Mouse (Mus musculus) left cerebral cortex, postnatal 4 days (tissue): Measurements from ENCODE around the gene Ric1. TPM values are rescaled to one million over a fixed set of nuclear protein-coding genes. Genes with fewer than 3 reads are reported as not detected.

Experiments
- DNase-seq: peaks from one replicate; pipeline ENCODE4 v3.0.0-alpha.2; 2022
- intact Hi-C: fragments of 180-260 bp; cut with DNase I; formaldehyde crosslinking; loops from one replicate; pipeline ENCODE4 v1.15.1; 2025
- total RNA-seq, 2 experiments: library from RNA; stranded (reverse); gene quantifications; 2 replicates each; pipeline ENCODE4 v1.2.3; 2021

The Ric1 gene
- total RNA-seq, 2 experiments from 2014 or later, result 40.8 to 43.6 TPM

GRCm38 (mm10) chr19:29598981-29599380 is 76.9 kb downstream of the Ric1 start:
- no peak for DNase-seq
- intact Hi-C loops, result no loop called here

- no peak for DNase-seq
- intact Hi-C loops, result no loop called here
Observed at GRCm38 (mm10) chr19:29603548-29604353, 81.7 kb downstream of the Ric1 start.

GRCm38 (mm10) chr19:29604653-29605052 is 82.6 kb downstream of the Ric1 start:
- DNase-seq, result no peak
- intact Hi-C loops, result no loop called here

- intact Hi-C loops, result no loop called here
- DNase-seq, result no peak
Observed at GRCm38 (mm10) chr19:29607521-29607920, 85.4 kb downstream of the Ric1 start.

GRCm38 (mm10) chr19:29608212-29608611 is 86.1 kb downstream of the Ric1 start:
- no peak for DNase-seq
- intact Hi-C loops, result no loop called here

GRCm38 (mm10) chr19:29610907-29611306 is 88.8 kb downstream of the Ric1 start:
- no peak for DNase-seq
- intact Hi-C loops, result no loop called here

GRCm38 (mm10) chr19:29612102-29612501 is 90.0 kb downstream of the Ric1 start:
- DNase-seq, result no peak
- intact Hi-C loops, result no loop called here

GRCm38 (mm10) chr19:29641055-29641454 is 119.0 kb downstream of the Ric1 start:
- DNase-seq, result no peak

GRCm38 (mm10) chr19:29641510-29641909 is 119.4 kb downstream of the Ric1 start:
- intact Hi-C loops, result no loop called here
- DNase-seq, result no peak

More at GRCm38 (mm10) chr19:29641055-29641454, 119.0 kb downstream of the Ric1 start:
- intact Hi-C loops, result no loop called here

GRCm38 (mm10) chr19:29642211-29642610 is 120.1 kb downstream of the Ric1 start:
- intact Hi-C loops, result no loop called here
- DNase-seq, result no peak

- intact Hi-C loops, result no loop called here
- no peak for DNase-seq
Observed at GRCm38 (mm10) chr19:29643194-29643922, 121.3 kb downstream of the Ric1 start.

- intact Hi-C loops, result no loop called here
- DNase-seq, result no peak
Observed at GRCm38 (mm10) chr19:29644747-29645146, 122.7 kb downstream of the Ric1 start.

GRCm38 (mm10) chr19:29647651-29648549 is 125.8 kb downstream of the Ric1 start, which contains the start of gene Ermp1:
Gene Ermp1, minus strand, starts transcription at chr19:29648415.
- DNase-seq, result peak; percentile 95
- intact Hi-C loops, result no loop called here

- intact Hi-C loops, result no loop called here
- DNase-seq, result no peak
Observed at GRCm38 (mm10) chr19:29648550-29648914, 126.5 kb downstream of the Ric1 start.

- DNase-seq, result no peak
- intact Hi-C loops, result no loop called here
Observed at GRCm38 (mm10) chr19:29649683-29650082, 127.6 kb downstream of the Ric1 start.

GRCm38 (mm10) chr19:29653768-29654265 is 131.7 kb downstream of the Ric1 start:
- intact Hi-C loops, result no loop called here
- DNase-seq, result no peak

- no peak for DNase-seq
- intact Hi-C loops, result no loop called here
Observed at GRCm38 (mm10) chr19:29655148-29655547, 133.1 kb downstream of the Ric1 start.

GRCm38 (mm10) chr19:29656029-29656428 is 133.9 kb downstream of the Ric1 start:
- DNase-seq, result no peak
- intact Hi-C loops, result no loop called here
